Mouse (Mus musculus) ES-Bruce4 (cell line): ENCODE measurements around the gene Prss1. TPM values are rescaled to one million over a fixed set of nuclear protein-coding genes. Genes with fewer than 3 reads are reported as not detected.
"Not testable (repeated sequence)": the region's sequence is repeated elsewhere in the genome, so short reads cannot be mapped to it uniquely, and the experiment has no call there.

ENCODE experiments used
- H3K27ac ChIP-seq: 2 replicates; pipeline ENCODE4 v1.5.1; 2012; ENCODE audit warnings: low read length, inconsistent platforms; ENCODE audit not compliant: insufficient read depth
- H3K27me3 ChIP-seq: 2 replicates; pipeline ENCODE4 v1.6.1; 2012; ENCODE audit warnings: mild to moderate bottlenecking, low read length, inconsistent platforms; ENCODE audit not compliant: control insufficient read depth, poor library complexity, insufficient read depth, severe bottlenecking
- H3K36me3 ChIP-seq: 2 replicates; pipeline ENCODE4 v1.6.1; 2012; ENCODE audit warnings: inconsistent platforms, mild to moderate bottlenecking, low read length, moderate library complexity; ENCODE audit not compliant: control insufficient read depth, poor library complexity, insufficient read depth, severe bottlenecking
- H3K4me1 ChIP-seq: one replicate; pipeline ENCODE4 v1.8.1; 2011; ENCODE audit warnings: low read length; ENCODE audit not compliant: control insufficient read depth, insufficient read depth
- H3K4me3 ChIP-seq: 2 replicates; pipeline ENCODE4 v1.5.1; 2011; ENCODE audit warnings: low read depth, mild to moderate bottlenecking, low read length
- H3K9ac ChIP-seq: 2 replicates; pipeline ENCODE4 v1.6.1; 2012; ENCODE audit warnings: low read depth, mild to moderate bottlenecking, inconsistent platforms; ENCODE audit not compliant: poor library complexity, severe bottlenecking
- H3K9me3 ChIP-seq: replicated peaks from 2 replicates; pipeline ENCODE4 v1.6.1; 2012; ENCODE audit warnings: mild to moderate bottlenecking, low read length, inconsistent platforms; ENCODE audit not compliant: control insufficient read depth, poor library complexity, insufficient read depth, severe bottlenecking
- CTCF ChIP-seq: IDR thresholded peaks from one replicate; pipeline ENCODE4 v1.8.1; 2011; ENCODE audit warnings: low read depth, low read length
- EP300 ChIP-seq: IDR thresholded peaks from 2 replicates; pipeline ENCODE4 v1.6.1; 2011; ENCODE audit warnings: low read depth, low read length; ENCODE audit not compliant: insufficient read depth
- POLR2A ChIP-seq: IDR thresholded peaks from one replicate; pipeline ENCODE4 v1.8.1; 2011; ENCODE audit warnings: low read length; ENCODE audit not compliant: insufficient read depth
- polyA plus RNA-seq: library from polyadenylated mRNA; stranded (reverse); fragments of >200 nt; gene quantifications from 2 replicates; pipeline ENCODE4 v1.2.4, GENCODE M21; 2011; ENCODE audit warnings: low read depth; ENCODE audit not compliant: missing spikeins, insufficient read depth, insufficient read length

The Prss1 gene
- not detected in 2 replicates for polyA plus RNA-seq

DNA sequence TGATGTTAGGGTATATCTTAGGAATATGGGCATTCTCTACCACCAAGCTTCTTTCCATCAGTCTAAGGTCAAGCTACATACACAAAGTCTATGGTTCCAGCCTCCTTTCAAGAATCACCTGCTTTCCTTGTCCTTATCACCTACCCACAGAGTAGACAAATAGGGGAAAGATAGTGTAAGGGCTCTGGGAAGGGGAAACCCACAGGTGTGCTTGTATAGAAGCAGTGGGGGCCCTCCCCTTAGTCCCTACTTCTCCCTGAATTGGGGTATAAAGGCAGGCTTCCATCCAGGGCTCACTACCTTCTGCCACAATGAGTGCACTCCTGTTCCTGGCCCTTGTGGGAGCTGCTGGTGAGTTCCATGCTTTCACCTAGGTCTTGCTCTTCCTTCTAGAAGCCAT is at the start of gene Prss1:
Gene Prss1, plus strand, starts transcription at position 301 of the 400 bp plus-strand sequence.
- not testable (repeated sequence) for H3K27ac ChIP-seq, H3K27me3 ChIP-seq, H3K9me3 ChIP-seq, H3K36me3 ChIP-seq, H3K4me1 ChIP-seq, H3K4me3 ChIP-seq, H3K9ac ChIP-seq

DNA sequence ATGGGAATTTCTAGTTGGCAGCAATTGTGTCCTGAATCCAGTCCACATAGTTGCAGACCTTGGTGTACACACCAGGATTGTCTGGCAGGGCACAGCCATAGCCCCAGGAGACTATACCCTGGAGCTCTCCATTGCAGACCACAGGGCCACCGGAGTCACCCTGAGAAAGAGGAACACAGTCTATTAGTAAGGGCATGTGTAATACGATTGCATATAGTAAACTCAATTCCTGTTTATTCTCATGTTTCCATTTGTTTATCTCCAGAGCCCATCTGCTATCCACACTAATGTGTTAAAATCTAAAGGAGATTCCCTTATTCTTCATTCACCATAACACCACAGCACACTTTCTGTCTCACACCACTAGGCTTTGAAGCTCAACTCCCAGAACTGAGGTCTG is 16.5 kb upstream of the Prss1 start:
- not testable (repeated sequence) for H3K9me3 ChIP-seq, H3K4me3 ChIP-seq, H3K36me3 ChIP-seq, H3K27ac ChIP-seq, H3K4me1 ChIP-seq, H3K27me3 ChIP-seq, H3K9ac ChIP-seq

DNA sequence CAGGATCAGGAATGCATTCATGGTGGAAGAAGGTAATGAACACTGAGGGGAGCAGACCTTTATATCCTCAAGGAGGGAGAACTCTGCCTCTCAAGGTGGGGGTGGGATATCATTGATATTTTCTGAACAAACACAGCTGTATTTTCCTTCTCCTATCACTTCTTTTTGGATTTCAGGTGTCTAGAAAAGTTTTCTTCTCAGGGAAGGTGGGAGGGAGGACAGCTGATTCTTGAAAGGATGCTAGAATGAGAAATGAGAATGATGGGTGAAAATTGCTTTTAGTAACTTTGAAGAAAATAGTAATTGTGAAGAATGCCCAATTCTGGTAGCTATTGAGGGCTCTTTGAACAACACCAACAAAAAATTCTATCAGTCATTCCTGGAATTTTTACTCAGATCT is 12.7 kb upstream of the Prss1 start, which contains the start of gene Gm10334:
Gene Gm10334, minus strand, starts transcription at position 101 of the 400 bp plus-strand sequence.
- not testable (repeated sequence) for H3K9me3 ChIP-seq, H3K4me3 ChIP-seq, H3K9ac ChIP-seq, H3K27me3 ChIP-seq, H3K36me3 ChIP-seq, H3K4me1 ChIP-seq, H3K27ac ChIP-seq

DNA sequence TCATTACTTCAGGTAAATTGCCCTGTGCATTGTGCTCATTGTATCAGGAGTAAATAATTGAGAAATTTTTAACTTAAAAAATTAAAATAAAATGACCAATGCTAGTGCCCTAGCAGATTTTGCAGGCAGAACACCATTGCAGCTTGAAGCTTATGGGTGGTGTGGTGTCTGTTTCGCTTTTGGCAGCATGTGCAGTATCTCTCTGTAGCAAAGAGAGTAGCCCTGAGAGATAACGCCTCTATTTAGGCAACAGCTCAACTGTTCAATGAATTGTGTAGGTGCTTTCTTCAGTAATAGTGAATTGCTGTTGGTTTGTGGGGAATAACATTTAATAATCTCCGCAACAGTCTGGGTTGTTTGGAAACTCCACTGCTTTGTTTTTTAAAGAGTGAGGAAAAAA is 40.6 kb downstream of the Prss1 start:
- Histone ChIP-seq H3K4me3 (no peak overlapping the region), H3K36me3 (no peaks in the 10 kb centered on the region), H3K9me3 (no peaks in the 10 kb centered on the region), H3K27me3 (no peaks in the 10 kb centered on the region), H3K9ac (no peak overlapping the region), H3K4me1 (no peaks in the 10 kb centered on the region), H3K27ac (no peak overlapping the region)
- no peak for TF ChIP-seq EP300
- TF ChIP-seq POLR2A: no peak
- TF ChIP-seq CTCF: no peak

DNA sequence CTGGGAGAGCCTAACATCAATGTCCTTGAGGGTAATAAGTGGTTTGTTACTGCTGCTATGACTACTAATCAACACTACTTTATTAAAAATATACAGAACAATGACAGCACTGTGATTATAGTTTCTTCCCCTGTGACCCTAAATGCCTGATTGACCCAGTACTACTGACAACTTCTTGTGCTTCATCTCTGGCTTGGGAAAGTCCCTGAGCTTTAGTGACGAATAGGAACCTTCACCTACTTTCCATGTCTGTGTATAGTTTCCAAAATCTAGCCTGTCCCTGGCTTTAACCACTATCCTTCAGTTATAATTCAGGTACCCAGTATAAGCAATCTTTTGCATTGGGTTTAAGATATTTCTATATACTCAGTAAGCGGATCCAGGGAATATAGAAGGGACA is 46.2 kb downstream of the Prss1 start:
- Histone ChIP-seq H3K4me1 (no peaks in the 10 kb centered on the region), H3K9ac (no peak overlapping the region), H3K4me3 (no peak overlapping the region), H3K36me3 (no peaks in the 10 kb centered on the region), H3K9me3 (no peaks in the 10 kb centered on the region), H3K27me3 (no peaks in the 10 kb centered on the region), H3K27ac (no peak overlapping the region)
- TF ChIP-seq EP300: no peak
- TF ChIP-seq CTCF: no peak
- TF ChIP-seq POLR2A: no peak

DNA sequence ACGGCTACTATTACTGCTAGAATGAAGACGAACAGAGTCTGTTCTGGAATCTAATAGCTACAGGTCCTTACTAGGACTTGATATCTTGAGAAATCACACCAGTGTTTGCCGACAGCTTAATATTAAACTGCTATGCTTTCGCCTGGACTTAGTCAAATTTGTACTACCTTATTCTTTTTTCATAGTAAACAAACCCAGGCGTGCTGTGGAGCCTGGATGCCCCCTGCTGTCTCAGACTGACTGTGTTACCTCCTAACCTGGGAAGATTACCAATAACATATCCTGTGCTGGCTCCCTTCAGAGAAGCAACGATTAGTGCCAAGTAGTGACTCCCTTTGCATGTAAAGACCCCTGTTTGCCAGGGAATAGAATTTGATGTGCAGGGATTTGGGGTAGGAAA is 46.6 kb downstream of the Prss1 start:
- H3K9ac ChIP-seq: no peak overlapping the region
- H3K27me3 ChIP-seq: no peaks in the 10 kb centered on the region
- H3K9me3 ChIP-seq: no peaks in the 10 kb centered on the region
- no peak overlapping the region for H3K27ac ChIP-seq
- TF ChIP-seq EP300: no peak
- no peak for TF ChIP-seq CTCF
- no peak for TF ChIP-seq POLR2A
- H3K4me1 ChIP-seq: no peaks in the 10 kb centered on the region
- H3K36me3 ChIP-seq: no peaks in the 10 kb centered on the region
- H3K4me3 ChIP-seq: no peak overlapping the region

Other genes starting within 250 kb of the Prss1 start
- gene Try4, start 156.7 kb upstream of the Prss1 start, polyA plus RNA-seq: not detected in 2 replicates
- gene Try5, start 142.1 kb upstream of the Prss1 start, polyA plus RNA-seq: not detected in 2 replicates
- not detected in 2 replicates for gene Try10, start 104.8 kb upstream of the Prss1 start, polyA plus RNA-seq
- not detected in 2 replicates for gene Prss3, start 81.3 kb upstream of the Prss1 start, polyA plus RNA-seq
- gene Gm5771, start 66.6 kb upstream of the Prss1 start, polyA plus RNA-seq: not detected in 2 replicates
- not detected in 2 replicates for gene Gm10334, start 12.8 kb upstream of the Prss1 start, polyA plus RNA-seq
- gene Prss2, start 62.9 kb downstream of the Prss1 start, polyA plus RNA-seq: not detected in 2 replicates
- 4.0 and 5.7 TPM in 2 replicates for gene Ephb6, start 146.6 kb downstream of the Prss1 start, polyA plus RNA-seq
- gene Trpv6, start 177.5 kb downstream of the Prss1 start, polyA plus RNA-seq: not detected in 2 replicates
- gene Trpv5, start 221.8 kb downstream of the Prss1 start, polyA plus RNA-seq: 0.18 TPM in 1 of 2 replicates, not detected in the other
- gene Llcfc1, start 225.5 kb downstream of the Prss1 start, polyA plus RNA-seq: not detected in 2 replicates
- not detected in 2 replicates for gene Kel, start 245.4 kb downstream of the Prss1 start, polyA plus RNA-seq